Mouse (Mus musculus) thymus, postnatal 0 days (tissue): Measurements from ENCODE around the gene Jakmip3. TPM values are rescaled to one million over a fixed set of nuclear protein-coding genes. Genes with fewer than 3 reads are reported as not detected.

Experiments
- DNase-seq: peaks from one replicate; pipeline ENCODE4 v3.0.0-alpha.2; 2015; ENCODE audit warnings: low spot score
- polyA plus RNA-seq: library from polyadenylated mRNA; unstranded; fragments of >200 nt; fragmentation: Nextera tagmentation; extraction: Ambion mirVana; gene quantifications from 2 replicates; pipeline ENCODE4 v1.2.1, GENCODE M21; 2015

Gene Jakmip3
- polyA plus RNA-seq, 1 experiment from 2014 or later, result not detected

DNA sequence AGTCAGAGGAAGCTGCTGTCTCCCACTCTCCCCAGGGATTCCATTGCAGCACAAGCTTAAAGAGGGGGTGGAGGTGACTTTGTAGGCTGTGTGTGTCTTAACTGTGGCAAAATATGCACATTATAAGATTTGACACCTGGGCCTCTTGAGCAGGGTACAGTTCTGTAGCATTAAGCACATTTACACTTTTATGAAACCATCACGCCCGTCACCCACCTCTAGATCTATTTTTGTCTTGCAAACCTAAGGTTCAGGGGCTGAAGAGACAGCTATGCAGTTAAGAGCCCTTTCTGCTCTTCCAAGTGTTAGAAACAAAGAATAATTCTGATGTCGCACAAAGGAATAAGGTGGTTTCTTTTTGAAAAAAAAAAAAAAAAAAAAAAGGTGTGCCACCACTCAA is 5.1 kb downstream of the Jakmip3 start:
- DNase-seq, result no peak

DNA sequence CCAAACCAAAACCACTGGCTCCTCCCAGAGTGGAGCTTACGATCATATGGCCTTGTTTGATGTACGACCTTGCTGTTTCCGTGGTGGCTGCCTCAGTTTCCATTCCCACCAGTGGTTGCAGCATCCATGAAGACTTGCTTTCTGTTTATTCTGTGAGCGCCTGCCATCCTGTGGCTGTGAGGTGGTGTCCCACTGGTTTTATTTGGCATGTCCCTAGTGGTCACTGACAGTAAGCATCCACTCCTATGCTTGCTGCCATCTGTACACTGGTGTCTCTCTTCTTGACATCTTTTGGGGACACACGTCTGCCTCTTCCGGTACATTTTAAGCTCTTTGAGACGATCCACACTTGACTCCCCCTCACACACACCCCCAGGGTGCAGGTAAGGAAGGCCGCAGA is 7.2 kb downstream of the Jakmip3 start:
- DNase-seq, result no peak

DNA sequence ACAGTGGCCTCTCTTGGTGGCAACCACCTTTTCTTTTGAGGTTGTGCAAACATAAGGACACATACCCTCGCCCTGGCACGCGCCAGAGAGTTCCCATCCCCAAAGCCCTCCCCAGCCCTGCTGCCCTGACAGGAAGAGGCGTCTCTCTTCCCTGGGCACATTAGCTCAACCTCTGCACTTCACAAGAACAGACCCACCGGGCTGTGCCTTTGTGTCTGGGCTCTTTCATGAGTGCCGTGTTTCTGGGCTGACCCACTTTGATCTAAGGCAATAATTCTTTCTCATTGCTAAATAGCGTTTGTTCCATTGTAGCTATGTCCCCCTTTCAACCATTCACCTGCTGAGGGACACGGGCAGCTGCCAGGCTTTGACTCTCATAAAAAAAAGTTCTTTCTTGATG is 7.8 kb downstream of the Jakmip3 start:
- DNase-seq, result no peak

DNA sequence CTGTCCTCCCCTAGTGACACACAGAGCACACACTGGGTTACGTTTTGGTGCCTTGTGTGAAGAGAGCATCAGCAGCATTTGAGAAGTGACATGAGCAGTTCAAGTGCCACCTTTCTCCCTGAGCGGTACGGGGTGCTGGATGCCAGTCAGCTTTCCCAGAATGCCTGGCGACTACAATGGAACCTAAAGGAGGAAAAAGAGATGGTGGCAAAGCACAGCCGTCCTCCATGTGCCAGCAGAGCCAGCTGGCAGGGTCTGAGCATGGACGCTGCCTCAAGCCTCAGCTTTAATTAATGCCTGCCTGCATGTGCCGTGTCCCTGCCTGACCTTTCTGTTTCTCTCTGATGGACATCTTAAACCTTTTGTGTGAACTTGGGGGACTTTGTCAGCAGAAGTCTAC is 15.3 kb downstream of the Jakmip3 start:
- DNase-seq, result no peak

DNA sequence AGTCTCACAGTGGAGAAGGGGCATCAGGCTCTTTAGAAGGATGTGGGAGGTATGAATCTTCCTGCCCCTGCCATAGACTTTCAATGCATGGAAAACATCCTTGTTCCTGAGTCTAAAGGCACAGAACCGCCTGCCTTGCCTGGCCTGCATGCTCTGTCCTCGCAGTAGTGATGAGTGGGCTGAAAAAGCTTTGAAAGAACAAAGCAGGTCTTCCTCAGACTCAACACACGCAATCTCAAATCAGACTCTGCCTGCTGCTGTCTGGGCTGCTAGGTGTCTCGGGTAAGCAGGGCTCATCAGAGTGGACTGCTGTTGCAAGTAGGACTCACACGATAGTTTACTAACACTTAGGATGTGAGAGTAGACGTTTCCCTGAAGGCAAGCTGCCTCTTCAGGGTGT is 16.6 kb downstream of the Jakmip3 start:
- DNase-seq, result no peak

DNA sequence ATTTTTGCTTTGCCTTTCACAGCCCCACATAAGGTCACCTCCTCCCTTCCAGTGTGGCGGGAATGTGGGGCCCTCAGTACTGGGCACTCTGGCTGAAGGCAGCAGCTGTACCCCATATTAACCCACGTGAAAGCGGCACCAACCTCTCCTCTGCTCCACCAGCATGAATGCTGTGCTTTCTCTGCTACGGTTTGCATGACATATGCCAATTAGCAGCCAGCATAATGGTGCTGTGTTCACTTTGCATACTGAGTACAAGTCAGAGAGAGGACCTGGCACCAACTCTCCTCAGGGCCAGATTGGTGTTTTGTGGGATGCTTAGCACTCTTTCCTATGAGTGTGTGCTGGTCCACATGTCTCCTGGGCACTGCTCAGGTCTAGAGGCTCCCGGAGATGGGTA is 19.2 kb downstream of the Jakmip3 start:
- no peak for DNase-seq

DNA sequence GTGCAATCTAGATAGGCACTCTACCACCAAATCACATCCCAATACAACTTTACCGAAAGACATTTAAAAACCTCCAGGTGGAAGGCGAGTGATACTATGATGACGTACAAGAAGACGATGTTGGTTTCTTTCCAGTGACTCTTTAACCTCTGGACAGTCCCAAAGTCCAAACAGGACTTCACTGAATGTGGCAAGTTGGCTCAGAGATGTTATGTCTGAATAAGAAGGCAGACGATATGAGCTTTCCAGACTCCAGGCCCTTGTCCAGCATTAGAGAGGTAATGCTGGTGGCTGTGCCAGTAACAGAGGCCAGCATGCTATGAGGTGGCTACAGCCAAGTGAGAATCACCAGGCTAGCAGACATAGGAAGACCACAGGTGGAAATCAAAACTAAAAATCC is 23.2 kb downstream of the Jakmip3 start:
- DNase-seq, result no peak

DNA sequence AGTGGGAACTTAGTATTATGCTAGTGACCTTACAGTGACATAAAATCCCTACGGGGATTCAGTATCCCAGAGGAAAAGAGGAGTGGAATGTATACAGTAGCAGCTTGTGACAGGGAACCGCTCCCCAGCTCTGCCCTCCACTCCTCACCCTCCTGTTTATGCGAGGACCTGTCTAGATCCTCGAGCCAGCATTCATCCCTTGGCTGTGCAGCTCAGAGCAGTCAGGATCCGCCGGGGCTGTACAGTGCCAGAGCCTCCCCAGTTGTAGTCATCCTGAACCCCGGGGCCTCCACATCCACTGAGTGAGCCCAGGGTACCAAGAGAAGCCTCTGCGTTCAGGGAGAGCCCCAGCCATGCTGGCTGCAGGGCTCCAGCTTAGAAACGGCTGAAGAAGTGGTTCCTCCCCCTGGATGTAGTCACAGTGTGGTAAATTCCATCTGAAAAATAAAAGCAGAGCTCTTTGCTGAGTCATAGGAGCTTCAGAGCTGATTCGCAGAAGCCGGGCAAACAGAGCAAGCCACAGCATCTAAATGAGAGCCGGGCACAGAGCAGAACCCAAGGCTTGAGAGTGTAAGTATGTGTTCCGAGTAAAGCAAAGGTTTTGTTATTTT is 27.6 kb downstream of the Jakmip3 start:
- DNase-seq, result no peak

DNA sequence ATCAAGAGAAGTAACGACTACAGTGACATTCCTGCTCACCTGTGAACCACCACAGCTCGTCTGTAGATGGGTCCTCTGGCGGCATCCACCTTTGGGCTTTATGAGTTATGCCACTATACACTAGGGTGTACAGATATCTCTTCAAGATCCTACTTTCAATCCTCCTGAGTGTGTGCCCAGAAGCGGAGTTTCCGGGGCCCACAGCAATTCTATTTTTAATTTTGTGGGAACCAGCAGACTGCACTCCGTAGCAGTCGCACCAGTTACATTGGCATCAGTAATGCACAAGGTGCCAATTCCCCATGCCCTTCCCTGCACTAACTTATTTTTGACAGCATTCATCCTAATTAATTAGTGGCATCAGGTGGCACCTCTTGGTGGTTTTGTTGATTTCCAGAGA is 37.0 kb downstream of the Jakmip3 start:
- DNase-seq, result no peak

DNA sequence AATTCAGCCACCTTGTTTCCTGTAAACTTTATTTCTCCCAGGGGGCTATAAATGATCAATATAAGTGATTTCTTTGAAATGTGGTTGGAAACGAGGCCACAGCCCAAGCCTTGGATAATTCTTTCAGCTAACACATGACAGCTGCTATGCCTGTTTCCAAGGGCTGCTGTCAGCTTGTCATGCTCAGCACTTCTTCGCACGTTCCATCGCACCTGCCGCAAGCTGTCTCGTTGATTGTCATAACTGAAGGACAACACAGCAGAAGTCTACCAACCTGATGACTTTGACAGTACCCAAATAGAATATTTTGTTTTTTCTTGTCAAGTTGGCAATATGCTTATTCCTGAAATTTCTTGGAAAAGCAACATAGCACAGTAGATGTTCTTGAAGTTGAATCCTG is 44.0 kb downstream of the Jakmip3 start:
- no peak for DNase-seq

DNA sequence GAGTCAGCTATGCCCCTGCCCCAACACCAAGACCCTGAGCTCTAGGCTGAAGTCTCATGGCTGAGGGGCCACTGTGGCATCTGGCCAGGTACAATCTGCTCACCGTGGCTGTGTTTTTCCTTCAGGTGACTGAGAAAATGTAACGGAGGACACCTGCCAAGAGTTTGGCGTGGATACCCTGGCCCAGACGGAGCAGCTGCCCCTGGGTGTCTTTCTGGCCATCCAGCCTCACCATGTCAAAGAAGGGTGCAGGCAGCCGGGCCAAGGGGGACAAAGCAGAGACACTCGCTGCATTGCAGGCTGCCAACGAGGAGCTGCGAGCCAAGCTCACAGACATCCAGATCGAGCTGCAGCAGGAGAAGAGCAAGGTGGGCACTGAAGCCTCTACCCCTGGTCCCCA is 48.6 kb downstream of the Jakmip3 start:
- no peak for DNase-seq

DNA sequence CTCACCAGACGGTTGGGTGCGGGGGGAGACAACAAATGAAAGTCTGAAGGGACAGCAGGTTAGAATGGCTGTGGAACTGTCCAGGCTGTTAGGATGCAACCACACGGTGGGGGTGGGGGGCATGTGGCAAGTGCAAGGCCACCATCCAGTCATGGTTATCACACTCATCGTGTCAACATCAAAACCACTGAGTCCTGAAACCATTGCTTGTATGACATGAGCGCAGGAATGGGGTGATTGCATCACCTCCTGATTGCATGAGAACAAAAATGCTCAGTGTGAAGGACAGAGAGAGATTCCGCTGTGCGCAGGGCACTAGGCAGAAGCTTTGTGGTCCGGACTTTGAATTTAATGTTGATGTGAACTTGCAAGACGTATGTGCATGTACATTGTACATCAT is 62.2 kb downstream of the Jakmip3 start:
- no peak for DNase-seq

DNA sequence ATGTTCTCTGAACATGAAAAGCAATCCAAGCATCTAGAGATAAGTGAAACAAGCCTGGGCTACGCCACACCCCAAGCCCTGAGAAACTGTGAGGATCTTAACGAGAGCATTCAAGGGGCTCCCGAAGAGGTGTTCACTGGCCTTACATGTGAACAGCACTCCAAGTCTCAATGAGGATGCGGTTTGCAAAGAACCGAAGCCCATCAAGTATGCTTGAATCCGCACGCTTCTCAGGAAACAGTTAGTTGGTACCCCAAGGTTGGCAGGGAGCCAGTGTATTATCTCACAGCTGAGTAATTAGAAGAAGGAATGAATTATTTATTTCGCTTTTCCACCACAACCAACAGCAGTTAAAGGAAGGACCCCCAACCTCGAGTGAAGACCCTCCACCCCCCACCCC is 62.7 kb downstream of the Jakmip3 start:
- no peak for DNase-seq

DNA sequence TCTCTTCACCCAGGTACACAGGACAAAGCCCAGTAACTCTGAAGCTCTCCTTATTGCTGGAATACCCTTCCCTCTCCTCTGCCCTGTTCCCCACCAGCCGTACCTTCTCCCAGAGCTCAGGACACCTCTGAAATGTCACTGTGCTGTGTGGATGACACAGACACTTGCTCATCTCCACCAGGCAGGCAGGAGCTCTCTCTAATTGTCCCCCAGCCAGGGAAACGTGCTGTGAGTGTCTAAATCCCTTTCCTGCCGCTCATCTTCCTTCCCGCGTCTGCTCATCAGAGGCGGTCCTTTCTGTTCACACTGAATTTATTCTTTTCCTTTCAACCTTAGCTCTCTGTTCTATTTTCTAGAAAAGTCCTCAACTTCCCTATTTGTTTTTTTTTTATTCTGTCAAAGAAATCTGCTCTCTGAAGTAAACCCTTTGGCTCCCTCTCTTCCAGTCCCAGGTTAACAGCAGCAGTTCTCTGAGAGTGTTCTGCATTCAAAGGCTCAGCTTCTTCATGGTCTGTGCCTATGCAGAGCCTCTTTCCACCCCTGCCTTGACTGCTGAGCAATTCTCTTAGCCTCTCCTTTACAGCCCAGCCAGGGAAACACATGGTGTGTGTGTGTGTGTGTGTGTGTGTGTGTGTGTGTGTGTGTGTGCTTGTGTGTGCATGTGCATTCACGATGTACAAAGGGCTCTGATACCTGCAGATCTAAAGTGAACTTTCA is 69.4 kb downstream of the Jakmip3 start:
- no peak for DNase-seq

DNA sequence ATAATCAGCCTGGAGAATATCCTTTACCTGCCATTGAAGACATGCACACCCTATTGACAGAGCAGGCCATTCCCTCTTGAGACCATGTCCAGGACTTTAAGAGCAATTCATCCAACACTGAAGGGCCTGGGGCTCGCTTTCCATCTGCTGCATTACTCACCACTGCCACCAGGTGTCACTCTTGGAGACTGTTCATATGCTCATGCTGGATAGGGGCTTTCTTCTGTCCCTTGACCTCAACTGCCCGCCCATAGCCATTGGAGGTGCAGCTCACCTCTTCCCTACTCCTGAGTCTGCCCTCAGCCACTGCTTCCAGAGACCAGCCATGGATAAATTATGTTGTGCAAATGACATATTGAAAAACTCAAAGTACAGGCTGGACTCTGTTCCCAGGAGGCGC is 70.5 kb downstream of the Jakmip3 start:
- DNase-seq, result peak; percentile 33

DNA sequence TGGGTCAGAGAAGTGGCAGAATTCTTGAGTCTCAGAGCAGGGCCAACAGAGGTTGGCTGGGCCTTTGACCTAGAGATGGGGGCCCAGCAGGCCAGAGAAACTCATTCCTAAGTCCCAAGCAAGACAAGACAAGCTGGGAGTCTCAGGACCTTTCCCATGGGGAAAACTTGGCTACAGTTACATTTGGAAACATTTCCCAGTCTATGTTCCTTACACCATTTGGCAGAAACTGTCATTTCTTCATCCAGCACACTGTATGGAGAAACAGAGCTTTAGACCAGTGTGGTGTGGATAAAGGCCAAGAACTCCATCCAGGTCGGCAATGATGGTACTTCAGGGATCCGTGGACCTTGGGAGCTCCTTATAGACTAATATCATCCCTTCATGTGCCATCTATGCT is 71.1 kb downstream of the Jakmip3 start:
- no peak for DNase-seq

DNA sequence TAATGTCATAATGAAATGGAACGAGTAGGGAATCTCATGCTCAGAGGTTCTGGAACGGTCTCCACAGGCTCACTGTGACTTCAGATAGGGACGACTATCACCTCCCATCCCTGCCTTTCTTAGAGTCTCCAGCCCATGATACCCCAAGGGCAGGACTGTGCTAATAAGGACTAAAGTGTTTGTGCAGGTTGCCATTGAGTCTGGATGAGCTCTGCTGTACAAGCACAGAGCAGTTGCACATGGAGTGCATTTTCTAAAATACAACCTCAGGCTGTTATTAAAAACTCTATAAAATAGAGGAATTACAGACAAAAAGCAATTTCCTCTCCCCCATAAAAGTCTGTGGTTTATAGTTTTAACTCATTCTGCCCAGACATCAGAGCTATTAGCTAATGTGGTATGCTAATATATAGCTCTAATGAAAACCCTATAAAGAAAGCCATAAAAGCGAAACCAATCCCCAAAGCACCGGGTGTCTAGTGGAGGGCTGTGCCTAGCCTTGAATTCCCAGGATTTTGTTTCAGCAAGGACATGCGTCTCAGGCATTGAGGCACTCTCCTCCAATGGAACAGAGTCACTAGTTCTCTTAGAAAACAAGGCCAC is 72.3 kb downstream of the Jakmip3 start:
- DNase-seq, result no peak

DNA sequence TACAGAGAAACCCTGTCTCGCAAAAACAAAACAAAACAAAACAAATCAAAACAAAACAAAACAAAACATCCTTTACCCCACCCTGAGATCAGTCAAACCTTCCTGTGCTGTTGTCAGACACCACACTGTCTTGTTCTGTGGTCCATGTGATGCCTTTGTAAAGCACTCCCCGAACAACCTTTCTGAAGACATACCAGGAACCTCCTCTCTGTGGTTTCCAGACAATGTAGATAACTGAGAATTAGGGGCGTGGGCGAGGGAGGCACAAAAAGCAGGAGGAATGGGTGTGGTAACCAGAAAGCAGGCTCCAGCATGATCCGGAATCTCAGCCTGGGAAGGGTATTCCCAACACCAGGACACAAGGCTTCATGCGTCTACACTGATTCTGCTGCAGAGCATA is 74.6 kb downstream of the Jakmip3 start:
- no peak for DNase-seq

DNA sequence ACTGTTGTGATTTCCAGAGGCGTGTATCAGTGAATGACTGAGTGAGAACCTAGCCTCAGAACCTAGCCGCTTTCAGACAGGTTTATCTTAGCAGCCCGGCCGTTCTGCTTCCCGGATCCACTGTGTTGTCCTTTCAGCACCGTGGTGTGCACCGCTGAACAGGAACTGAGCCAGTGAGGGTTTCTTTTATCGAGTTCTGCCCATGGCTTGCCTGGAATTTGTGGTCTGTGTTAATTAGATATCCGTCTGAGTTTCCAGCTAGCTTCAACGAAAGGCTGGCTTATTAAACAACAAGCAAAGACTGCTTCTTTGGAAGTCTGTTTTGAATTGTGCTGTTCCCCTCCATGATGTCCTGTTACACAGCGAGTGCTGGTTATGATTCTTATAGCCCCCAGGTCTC is 75.8 kb downstream of the Jakmip3 start:
- DNase-seq, result no peak

DNA sequence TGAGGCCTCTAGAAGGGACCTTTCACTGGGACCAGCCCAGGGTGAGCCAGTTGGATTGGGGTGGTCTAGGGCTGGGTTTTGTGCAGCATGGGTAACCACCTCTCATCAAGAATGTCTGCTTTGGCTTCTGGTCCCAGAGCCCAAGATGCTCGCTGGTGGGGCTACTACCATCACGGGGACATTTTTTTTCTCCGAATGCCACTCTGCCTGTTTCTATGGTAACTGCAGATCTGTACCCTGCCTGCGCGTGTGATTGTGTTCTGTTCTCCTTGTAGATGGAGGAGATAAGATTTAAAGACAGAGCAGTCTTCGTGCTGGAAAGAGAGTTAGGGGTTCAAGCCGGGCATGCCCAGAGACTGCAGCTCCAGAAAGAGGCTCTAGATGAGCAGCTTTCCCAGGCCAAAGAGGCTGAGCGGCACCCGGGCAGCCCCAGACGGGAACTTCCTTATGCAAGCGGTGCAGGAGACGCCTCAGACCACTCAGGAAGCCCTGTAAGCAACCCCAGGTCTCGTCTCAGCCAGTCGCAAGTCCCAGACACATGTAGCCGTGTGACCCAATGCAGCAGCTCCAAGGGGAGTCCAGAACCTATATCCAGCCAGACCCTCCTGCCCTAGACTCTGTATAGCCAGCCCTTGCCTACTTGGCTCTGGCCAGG is 76.8 kb downstream of the Jakmip3 start:
- DNase-seq, result no peak

DNA sequence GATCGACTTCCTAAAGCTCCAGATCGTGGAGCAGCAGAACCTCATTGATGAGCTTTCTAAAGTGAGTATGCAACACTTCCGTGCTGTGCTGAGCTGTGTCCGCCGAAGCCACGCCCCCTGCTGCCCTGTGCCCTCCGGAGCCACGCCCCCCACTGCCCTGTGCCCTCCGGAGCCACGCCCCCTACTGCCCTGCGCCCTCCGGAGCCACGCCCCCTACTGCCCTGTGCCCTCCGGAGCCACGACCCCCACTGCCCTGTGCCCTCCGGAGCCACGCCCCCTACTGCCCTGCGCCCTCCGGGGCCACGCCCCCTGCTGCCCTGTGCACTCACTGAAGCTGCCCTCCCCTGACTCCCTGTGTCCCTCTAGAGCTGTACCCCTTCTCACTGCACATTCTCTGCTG is 80.4 kb downstream of the Jakmip3 start:
- no peak for DNase-seq

DNA sequence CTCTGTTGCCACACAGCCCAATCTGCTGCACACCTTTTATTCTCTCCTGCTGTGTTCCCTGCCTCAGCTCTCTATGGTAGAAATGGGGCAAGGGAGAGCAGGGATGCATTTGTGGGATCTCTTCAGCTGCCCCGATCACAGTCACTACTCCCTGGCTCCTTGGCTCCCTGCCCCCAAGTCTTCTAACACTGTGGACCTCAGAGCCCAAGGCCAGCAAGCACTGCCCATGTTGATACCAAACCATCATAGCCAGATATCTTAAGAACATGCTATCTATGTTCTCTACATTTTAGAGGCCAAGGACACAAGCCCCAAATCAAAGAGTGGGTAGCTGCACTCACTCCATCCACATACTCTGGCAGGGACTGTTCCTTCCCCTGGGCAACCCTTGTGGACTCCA is 80.8 kb downstream of the Jakmip3 start:
- no peak for DNase-seq

DNA sequence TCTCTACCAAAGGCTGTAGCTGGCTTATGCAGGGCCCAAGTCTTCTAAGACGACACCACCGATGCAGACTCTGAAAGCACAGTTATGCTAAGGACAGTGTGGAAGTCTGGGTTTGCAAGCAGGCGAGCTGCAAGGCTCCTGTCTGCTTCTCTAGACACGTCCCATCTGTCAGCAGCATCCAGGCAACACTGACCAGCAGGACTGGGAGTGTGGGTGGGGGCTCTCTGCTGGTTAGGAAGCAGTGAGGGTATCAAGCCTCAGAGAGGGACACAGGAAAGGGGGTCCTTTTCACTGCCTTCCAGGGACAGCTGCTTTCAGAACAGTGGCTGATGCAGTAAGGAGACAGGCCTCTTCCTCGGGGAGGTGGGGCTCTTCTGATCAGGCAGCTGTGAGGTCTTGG is 86.6 kb downstream of the Jakmip3 start:
- no peak for DNase-seq
